Mouse (Mus musculus) T-helper 1 cell (primary cell): ENCODE measurements around the gene 1700129C05Rik.

Experiments used
- in situ Hi-C: fragments of 300-600 bp; cut with MboI, MseI; formaldehyde crosslinking; loops from one replicate; pipeline ENCODE4 v1.15.1; 2025; ENCODE audit warnings: high pct_unique_total_duplicates

1700129C05Rik gene

GRCm38 (mm10) chr14:59142793-59143192 lies at the start of gene 1700129C05Rik:
Gene 1700129C05Rik, minus strand, starts transcription at chr14:59142893.
- in situ Hi-C loops = no loop called here

- in situ Hi-C loops = no loop called here
Observed at GRCm38 (mm10) chr14:59186121-59186520, 43.4 kb upstream of the 1700129C05Rik start.

DNA sequence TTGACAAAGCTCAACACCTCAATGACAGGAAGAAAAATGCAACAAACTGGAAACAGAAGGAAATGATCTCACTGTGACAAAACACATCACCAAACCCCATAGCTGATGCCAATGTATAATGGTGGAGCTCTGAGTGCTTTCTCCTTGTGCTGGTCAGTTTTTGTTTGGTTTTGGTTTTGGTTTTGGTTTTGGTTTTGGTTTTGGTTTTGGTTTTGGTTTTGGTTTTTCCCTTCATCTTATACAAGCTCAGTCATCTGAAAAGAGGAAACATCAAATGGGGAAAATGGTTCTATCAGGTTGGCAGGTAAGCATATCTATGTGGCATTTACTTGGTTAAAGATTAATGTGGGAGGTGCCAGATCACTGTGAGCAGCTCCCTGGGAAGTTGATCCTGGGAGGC lies 42.8 kb upstream of the 1700129C05Rik start:
- in situ Hi-C loops = no loop called here

DNA sequence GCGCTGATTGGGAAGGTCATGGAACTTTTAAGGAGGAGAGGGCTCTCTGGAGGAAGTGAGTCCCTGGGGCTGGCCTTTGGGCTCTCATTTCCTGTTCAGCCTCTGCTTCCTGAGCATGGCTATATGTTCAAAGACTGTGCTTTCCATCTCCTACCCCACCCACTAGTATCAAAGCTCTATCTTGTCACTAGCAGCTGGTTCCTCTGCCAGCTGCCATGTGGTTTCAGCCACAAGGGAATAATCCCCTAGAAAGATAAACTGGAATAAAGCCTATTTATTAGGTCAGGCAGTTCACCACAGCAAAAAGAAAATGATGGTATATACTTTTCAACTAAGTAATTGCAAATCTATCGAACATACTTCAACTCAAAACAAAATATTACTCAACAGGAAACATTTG lies 40.0 kb upstream of the 1700129C05Rik start:
- in situ Hi-C loops = no loop called here

DNA sequence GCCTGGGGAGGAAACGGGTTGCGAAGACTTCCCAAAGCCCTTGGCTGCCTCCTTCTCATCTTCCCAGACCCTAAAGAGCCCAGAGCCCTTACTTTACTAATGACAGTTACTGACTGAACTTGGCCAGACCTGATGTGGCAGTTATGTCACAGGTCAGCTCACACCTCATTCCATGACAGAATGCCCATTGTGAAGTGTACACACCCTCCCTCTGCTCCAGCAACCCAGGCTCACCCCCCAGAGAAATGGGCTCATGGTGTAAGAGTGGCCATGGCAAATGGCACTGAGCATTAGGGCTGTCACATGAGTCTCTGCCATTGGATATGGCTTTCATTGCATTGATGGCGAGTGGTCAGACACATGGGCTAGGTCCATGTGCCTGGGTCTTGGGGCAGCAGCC lies 36.0 kb upstream of the 1700129C05Rik start, which contains the start of gene Gm5142:
Gene Gm5142, minus strand, starts transcription at position 101 of the 400 bp plus-strand sequence.
- in situ Hi-C loops = no loop called here

DNA sequence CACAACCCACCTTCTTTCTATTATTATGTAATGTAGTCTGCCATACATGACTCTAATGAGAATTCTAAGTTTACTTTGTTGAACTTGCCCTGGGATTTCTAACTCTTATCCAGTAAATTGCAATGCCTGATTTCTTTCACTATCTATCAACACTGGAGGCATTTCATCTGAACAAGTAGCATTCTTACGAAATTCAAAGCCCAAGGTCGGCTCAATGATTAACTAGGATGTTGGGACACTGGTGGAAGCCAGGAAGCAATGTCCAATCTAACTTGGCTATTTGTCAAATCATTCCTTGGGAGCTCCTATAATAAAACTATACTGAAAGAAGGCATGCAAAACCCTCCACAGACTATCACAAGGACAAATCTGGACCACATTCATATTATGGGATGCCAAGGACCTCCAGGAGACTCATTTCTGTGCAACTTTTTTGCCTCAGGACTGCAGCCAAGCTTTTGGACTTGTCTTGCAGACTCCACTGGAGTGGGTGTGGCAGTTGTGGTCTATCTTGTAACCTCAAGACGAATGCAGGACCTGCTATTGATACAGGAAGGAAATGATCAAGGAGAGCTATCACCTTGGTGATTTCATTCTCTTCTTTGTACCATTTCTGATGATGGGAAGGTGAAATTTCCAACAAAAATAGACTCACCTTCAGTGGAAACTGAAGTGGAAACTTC lies 14.5 kb upstream of the 1700129C05Rik start:
- in situ Hi-C loops = no loop called here

- in situ Hi-C loops = no loop called here
Observed at GRCm38 (mm10) chr14:59155589-59155988, 12.9 kb upstream of the 1700129C05Rik start.

DNA sequence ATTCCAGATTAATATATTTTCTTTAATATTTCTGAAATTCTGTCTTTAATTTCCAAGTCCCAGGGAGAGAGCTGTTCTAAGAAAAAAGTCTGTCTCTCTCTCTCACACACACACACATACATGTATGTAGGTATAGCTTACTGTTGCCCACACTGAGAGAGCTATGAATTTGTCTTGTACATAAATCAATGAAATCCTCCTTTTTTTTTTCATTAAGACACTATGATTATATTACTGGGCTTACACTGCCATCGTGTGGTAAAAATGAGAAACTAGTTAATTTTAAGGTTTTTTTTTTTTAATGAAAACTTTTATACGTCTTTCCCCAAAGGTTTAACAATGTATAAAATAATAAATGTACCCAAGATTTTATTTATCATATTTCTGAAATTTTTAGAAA lies 28.4 kb downstream of the 1700129C05Rik start:
- in situ Hi-C loops = no loop called here

DNA sequence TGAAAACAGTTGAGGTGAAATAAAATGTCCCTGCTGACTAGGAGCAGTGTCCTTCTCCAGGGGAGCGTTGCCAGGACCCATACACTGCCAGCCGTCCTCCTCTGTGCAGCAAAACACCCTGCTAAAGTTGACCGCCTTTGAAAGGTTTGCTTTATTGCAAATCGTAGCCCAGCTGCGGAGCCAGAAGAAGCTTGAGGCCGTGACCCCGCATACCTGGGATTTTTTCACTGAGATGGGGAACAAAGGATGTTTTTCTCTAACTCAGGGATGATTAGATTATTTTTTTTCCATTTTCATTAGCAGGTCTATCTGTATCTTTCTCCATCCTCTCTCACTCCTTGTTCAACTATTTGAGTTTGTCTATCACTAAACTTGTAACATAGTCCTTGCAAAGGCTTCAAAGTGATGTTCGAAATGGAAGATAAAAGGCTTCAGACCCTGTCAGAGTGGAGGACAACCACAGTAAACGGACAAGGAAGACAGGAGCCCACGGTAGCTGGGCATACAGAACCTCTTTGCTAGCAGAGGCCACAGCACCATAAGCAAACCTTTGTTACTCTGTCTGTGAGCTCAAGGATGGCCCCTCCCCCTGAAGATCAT lies 38.6 kb downstream of the 1700129C05Rik start:
- in situ Hi-C loops = no loop called here

- in situ Hi-C loops = no loop called here
Observed at GRCm38 (mm10) chr14:59093601-59094000, 49.1 kb downstream of the 1700129C05Rik start.

DNA sequence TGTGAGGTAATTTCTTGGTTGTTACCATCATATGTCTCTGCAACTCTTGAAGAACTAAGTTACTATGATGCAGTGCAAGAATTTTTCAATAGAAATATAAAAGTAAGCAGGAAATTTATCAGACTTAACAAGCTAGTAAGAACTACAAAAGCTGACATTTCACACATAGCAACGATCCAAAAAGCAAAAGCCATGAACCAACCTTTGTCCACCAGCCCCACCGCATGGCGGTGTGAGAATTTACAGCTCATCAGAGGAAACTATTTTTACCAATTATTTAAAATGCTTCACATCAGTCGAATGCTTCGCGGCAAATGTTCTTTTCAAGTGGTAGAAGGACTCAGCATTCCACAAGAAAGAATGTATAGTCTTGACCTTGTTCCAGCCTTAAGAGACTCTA lies 58.3 kb downstream of the 1700129C05Rik start:
- in situ Hi-C loops = no loop called here
